Mouse (Mus musculus): ENCODE results near the gene Zmym2. TPM values are rescaled to one million over a fixed set of nuclear protein-coding genes. Genes with fewer than 3 reads are reported as not detected.
A peak's percentile ranks its signal among the peaks of the same experiment; 100 is the strongest.

Zmym2 gene
- polyA plus RNA-seq, 1 experiment from 2014 or later, result 64.3 TPM

DNA sequence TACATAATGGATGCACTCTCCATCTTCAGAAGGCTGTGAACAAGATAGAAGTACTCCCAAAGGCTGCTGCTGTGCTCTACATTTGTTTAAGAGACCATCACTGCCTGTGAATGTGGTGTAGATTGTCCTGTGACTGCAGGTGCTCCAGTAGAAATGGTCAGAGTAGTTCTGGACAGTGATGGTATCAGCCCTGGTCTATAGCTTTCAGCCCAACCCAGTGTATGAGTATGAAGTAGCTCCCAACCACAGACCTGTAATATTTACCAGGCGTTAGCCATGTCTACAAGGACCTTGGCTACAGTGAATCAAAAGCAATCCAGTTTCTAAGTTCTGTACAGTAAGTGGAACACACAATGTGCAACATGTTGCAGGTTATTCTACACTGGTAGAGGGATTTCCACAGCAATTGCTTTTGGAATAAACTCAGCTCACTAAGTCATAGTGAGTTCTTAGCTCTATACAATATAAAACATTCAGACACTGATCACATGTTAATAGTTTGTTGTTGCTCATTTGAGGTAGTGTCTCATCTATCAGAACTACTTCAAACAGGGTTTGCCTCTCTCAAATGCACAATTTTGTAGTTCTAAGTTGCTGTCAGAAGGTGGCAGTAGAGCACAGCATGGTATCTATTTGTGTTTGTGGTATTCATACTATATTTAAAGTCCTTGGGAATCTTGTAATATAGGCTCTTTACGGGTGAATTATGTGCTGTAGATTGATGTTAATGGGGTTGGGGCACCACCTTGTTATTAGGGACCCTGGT lies 77.7 kb downstream of the Zmym2 start:
- Histone ChIP-seq H3K4me2 (ENCODE audit: low read length) (no peak overlapping the region), H3K36me3 (ENCODE audit: control insufficient read depth, insufficient read depth, low read length) (peaks cover 6% of the 10 kb centered on the region; the same call in 1 of the 2 replicates), H3K9ac (ENCODE audit: low read depth, low read length) (no peak overlapping the region), H3K4me1 (ENCODE audit: control insufficient read depth, insufficient read depth, low read length) (no peaks in the 10 kb centered on the region), H3K4me3 (ENCODE audit: low read depth, low read length) (no peak overlapping the region), H3K27me3 (ENCODE audit: control insufficient read depth, insufficient read depth, low read depth, low read length) (no peaks in the 10 kb centered on the region), H3K9me3 (replicated peaks; ENCODE audit: control insufficient read depth, low read length, poor library complexity, severe bottlenecking) (no peaks in the 10 kb centered on the region), H3K27ac (ENCODE audit: low read length) (no peak overlapping the region)
- peak; percentile 55; the same call in 1 of the 2 replicates for ATAC-seq
- WGBS, result 67% methylated on average over 2 of the region's 2 CpGs

DNA sequence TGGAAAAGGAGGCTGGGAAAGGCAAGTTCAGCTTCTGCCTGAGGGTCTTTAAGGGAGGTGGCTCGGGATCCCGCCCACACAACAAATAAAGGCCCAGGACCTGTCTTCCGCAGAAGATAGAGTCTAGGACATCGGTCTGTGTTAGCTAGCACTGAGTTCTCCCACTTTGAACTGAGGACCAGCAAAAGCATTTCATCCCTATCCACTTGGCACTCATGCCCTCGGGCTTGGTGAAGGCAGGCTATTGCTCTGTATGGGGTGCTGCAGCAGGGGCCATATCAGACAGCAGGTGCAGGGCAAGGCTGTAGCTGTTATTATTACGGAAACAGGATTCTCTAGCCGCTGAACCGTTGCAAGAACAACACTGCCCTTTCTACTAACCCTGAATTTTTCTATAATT lies 83.2 kb downstream of the Zmym2 start:
- 59% methylated on average over 8 of the region's 8 CpGs for WGBS
- H3K27me3 ChIP-seq (ENCODE audit: control insufficient read depth, insufficient read depth, low read depth, low read length), result no peaks in the 10 kb centered on the region
- H3K4me2 ChIP-seq (ENCODE audit: low read length), result no peak overlapping the region
- H3K4me3 ChIP-seq (ENCODE audit: low read depth, low read length), result no peak overlapping the region
- H3K36me3 ChIP-seq (ENCODE audit: control insufficient read depth, insufficient read depth, low read length), result no peaks in the 10 kb centered on the region
- peak; percentile 33; the same call in 1 of the 2 replicates for ATAC-seq
- H3K9ac ChIP-seq (ENCODE audit: low read depth, low read length), result no peak overlapping the region
- peak overlapping the region; percentile 22; the same call in 1 of the 2 replicates for H3K27ac ChIP-seq (ENCODE audit: low read length)
- peaks cover 8% of the 10 kb centered on the region for H3K4me1 ChIP-seq (ENCODE audit: control insufficient read depth, insufficient read depth, low read length)
- no peaks in the 10 kb centered on the region for H3K9me3 ChIP-seq (replicated peaks; ENCODE audit: control insufficient read depth, low read length, poor library complexity, severe bottlenecking)

DNA sequence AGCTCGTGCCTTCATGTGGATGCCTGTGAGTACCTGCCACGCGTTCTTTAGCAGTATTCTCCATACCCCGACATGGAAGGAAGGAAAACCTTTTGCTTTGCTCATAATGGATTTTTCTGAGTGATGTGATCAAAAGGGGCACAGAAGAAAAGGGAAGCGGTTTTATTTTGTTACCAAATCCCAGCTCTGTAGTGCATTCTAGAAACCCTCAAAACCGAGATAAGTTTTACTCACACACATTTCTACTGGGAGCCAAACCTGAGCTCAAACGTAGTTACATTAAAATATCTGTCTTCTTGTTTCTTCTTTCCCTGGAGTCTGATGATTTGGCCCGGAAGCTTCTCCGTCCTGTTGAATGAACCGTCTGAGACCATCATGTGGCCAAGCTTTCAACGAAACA lies 83.7 kb downstream of the Zmym2 start:
- Histone ChIP-seq H3K4me2 (ENCODE audit: low read length) (no peak overlapping the region), H3K4me1 (ENCODE audit: control insufficient read depth, insufficient read depth, low read length) (peaks cover 8% of the 10 kb centered on the region), H3K27ac (ENCODE audit: low read length) (peak overlapping the region; percentile 22; the same call in 1 of the 2 replicates), H3K9me3 (replicated peaks; ENCODE audit: control insufficient read depth, low read length, poor library complexity, severe bottlenecking) (no peaks in the 10 kb centered on the region), H3K4me3 (ENCODE audit: low read depth, low read length) (no peak overlapping the region), H3K36me3 (ENCODE audit: control insufficient read depth, insufficient read depth, low read length) (no peaks in the 10 kb centered on the region), H3K9ac (ENCODE audit: low read depth, low read length) (no peak overlapping the region), H3K27me3 (ENCODE audit: control insufficient read depth, insufficient read depth, low read depth, low read length) (no peaks in the 10 kb centered on the region)
- WGBS, result 57% methylated on average over 11 of the region's 11 CpGs
- no peak; the same call in 1 of the 2 replicates for ATAC-seq

DNA sequence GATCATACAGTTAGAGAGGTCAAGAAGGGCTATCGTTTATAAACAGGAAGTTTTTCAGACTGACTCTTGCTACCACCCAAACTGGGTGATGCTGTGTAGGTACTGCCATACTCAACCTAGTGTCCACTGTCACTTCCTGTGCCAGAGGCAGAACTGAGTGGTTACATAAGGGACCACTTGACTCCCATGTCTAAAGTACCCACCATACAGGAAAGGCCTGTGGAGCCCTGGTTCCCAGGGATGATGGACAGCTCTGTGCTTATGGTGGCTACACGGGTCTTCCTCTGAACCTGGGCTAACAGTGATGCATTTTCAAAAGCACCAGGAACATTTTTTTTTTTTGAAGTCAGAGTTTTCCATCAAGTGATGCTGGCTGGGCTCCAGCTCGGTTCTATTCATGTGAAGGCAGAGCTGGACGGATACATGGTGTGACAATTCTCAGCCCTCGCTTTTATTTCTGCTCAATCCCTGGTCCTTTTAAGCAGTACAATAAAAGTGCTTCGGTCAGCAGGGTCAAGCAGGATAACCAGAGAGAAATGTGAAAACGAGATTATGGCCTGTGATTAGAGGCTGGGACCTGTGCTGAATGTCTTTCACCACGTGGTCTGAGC lies 91.7 kb downstream of the Zmym2 start:
- H3K9me3 ChIP-seq (replicated peaks; ENCODE audit: control insufficient read depth, low read length, poor library complexity, severe bottlenecking), result no peaks in the 10 kb centered on the region
- H3K4me2 ChIP-seq (ENCODE audit: low read length), result no peak overlapping the region
- 36% methylated on average over 8 of the region's 8 CpGs for WGBS
- no peak overlapping the region for H3K9ac ChIP-seq (ENCODE audit: low read depth, low read length)
- H3K4me3 ChIP-seq (ENCODE audit: low read depth, low read length), result no peak overlapping the region
- no peaks in the 10 kb centered on the region for H3K36me3 ChIP-seq (ENCODE audit: control insufficient read depth, insufficient read depth, low read length)
- no peaks in the 10 kb centered on the region for H3K4me1 ChIP-seq (ENCODE audit: control insufficient read depth, insufficient read depth, low read length)
- H3K27me3 ChIP-seq (ENCODE audit: control insufficient read depth, insufficient read depth, low read depth, low read length), result no peaks in the 10 kb centered on the region
- ATAC-seq, result peak; percentile 58; the same call in 1 of the 2 replicates
- H3K27ac ChIP-seq (ENCODE audit: low read length), result no peak overlapping the region

DNA sequence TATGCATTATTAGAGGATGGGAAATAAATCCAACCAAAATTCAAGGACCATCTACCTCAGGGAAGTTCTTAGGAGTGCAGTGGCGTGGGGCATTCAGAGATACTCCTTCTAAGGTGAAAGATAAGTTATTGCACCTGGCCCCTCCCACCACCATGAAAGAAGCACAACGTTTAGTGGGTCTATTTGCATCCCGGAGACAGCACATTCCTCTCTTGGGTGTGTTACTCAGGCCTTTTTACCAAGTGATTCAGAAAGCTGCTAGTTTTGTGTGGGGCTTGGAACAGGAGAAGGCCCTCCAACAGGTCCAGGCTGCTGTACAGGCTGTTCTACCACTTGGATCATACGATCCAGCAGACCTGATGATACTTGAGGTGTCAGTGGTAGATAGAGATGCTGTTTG lies 102.2 kb downstream of the Zmym2 start:
- no peak overlapping the region for H3K9ac ChIP-seq (ENCODE audit: low read depth, low read length)
- no peak overlapping the region for H3K27ac ChIP-seq (ENCODE audit: low read length)
- no peaks in the 10 kb centered on the region for H3K27me3 ChIP-seq (ENCODE audit: control insufficient read depth, insufficient read depth, low read depth, low read length)
- H3K36me3 ChIP-seq (ENCODE audit: control insufficient read depth, insufficient read depth, low read length), result no peaks in the 10 kb centered on the region
- H3K4me1 ChIP-seq (ENCODE audit: control insufficient read depth, insufficient read depth, low read length), result no peaks in the 10 kb centered on the region
- no peaks in the 10 kb centered on the region for H3K9me3 ChIP-seq (replicated peaks; ENCODE audit: control insufficient read depth, low read length, poor library complexity, severe bottlenecking)
- H3K4me3 ChIP-seq (ENCODE audit: low read depth, low read length), result no peak overlapping the region
- no peak overlapping the region for H3K4me2 ChIP-seq (ENCODE audit: low read length)
- no peak for ATAC-seq
- WGBS, result 81% methylated on average over 4 of the region's 4 CpGs

Other genes starting within 250 kb of the Zmym2 start
- gene Mphosph8, start 218.4 kb upstream of the Zmym2 start, polyA plus RNA-seq (2015; fragmentation: Nextera tagmentation; extraction: Ambion mirVana), result 42.4 TPM in 2 replicates
- 38.8 and 49.1 TPM in 2 replicates for gene Pspc1, start 108.3 kb upstream of the Zmym2 start, polyA plus RNA-seq (2015; fragmentation: Nextera tagmentation; extraction: Ambion mirVana)
- 36.4 and 38.5 TPM in 2 replicates for gene Zmym5, start 74.9 kb upstream of the Zmym2 start, polyA plus RNA-seq (2015; fragmentation: Nextera tagmentation; extraction: Ambion mirVana)
- gene Gja3, start 171.4 kb downstream of the Zmym2 start, polyA plus RNA-seq (2015; fragmentation: Nextera tagmentation; extraction: Ambion mirVana), result 0.21 and 0.61 TPM in 2 replicates
- 10.4 and 11.0 TPM in 2 replicates for gene Gjb2, start 218.0 kb downstream of the Zmym2 start, polyA plus RNA-seq (2015; fragmentation: Nextera tagmentation; extraction: Ambion mirVana)
- not detected in 2 replicates for gene Gm4491, start 229.2 kb downstream of the Zmym2 start, polyA plus RNA-seq (2015; fragmentation: Nextera tagmentation; extraction: Ambion mirVana)
- gene Gjb6, start 247.0 kb downstream of the Zmym2 start, polyA plus RNA-seq (2015; fragmentation: Nextera tagmentation; extraction: Ambion mirVana), result 15.3 and 16.0 TPM in 2 replicates

Data from midbrain, embryonic 16.5 days (tissue).